Mouse (Mus musculus): ENCODE measurements around the gene Gm20388.

GRCm38 (mm10) chr8:120585521-120585920, 674.9 kb downstream of the Gm20388 start:
- TF ChIP-seq POLR2A (IDR thresholded peaks at IDR 0.05; ENCODE audit: extremely low read depth, insufficient read depth, low read length) (no peak), CTCF (IDR thresholded peaks at IDR 0.05; ENCODE audit: extremely low read depth, insufficient read depth, low read length) (no peak)

Data from cortical plate, adult 2 months (tissue).